Mouse (Mus musculus) testis, adult 2 months (tissue): ENCODE measurements around the gene Trim62.

Source experiments
- CTCF ChIP-seq: fragments of 200-500 bp; IDR thresholded peaks from 2 replicates; pipeline ENCODE4 v1.5.1; 2012; ENCODE audit warnings: low read depth, mild to moderate bottlenecking, inconsistent platforms, low read length, moderate library complexity; ENCODE audit not compliant: control insufficient read depth, insufficient read depth, insufficient replicate concordance
- POLR2A ChIP-seq: fragments of 200-500 bp; IDR thresholded peaks from 2 replicates; pipeline ENCODE4 v1.6.1; 2012; ENCODE audit warnings: low read depth, mild to moderate bottlenecking, inconsistent platforms, low read length, moderate library complexity; ENCODE audit not compliant: control insufficient read depth

GRCm38 (mm10) chr4:128896667-128897066 is 13.3 kb downstream of the Trim62 start:
- no peak for TF ChIP-seq CTCF
- no peak for TF ChIP-seq POLR2A
